Mouse (Mus musculus): ENCODE results near the gene Cobll1.

DNA sequence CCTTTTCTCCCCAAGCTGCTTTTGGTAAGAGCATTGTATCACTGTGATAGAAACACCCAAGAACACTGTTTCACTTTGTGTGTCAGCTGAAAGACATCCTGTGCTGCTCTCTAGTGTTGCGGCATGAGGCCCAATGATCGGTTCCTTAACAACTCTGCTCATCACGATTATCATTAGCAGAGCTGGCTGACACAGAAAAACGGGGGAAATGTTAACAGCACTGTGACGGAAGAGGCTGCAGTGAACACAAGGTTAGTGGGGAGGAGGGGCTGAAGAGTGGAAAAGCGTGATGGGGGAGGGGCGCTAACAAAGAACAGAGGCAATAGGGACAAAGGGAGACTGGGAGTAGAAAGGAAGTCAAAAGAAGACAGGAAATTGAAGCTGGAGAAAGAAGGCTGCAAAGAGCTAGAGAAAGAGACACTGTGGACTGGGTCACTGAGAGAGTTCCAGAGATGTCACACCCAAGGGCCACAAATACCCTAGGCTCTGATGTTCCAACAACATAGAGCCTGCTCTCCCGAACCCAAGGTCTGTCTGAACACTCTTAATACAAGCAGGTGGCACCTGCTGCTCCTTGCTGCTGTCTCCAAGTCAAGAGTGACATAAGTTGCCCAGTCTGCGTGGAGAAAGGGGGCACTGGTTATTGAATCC lies 58.0 kb downstream of the Cobll1 start:
- TF ChIP-seq POLR2A (IDR thresholded peaks at IDR 0.05; ENCODE audit: borderline replicate concordance, extremely low read depth, low read depth, low read length) (no peak), CTCF (IDR thresholded peaks at IDR 0.05; ENCODE audit: insufficient read depth, low read length) (no peak)

Data from lung, adult 2 months (tissue).